In genomic region chr4:45403499-45403878, GRCm38 (mm10) we compare ENCODE assay signal across 1 mouse cellular context.
TF ChIP-seq lines count a peak whose summit lies in the region.

No protein-coding gene starts in this region.

TF ChIP-seq in MEL, 35 proteins besides CTCF, POLR2A, EP300 and RAD21 (continued from another document):
- no peak for TF ChIP-seq JUND (IDR thresholded peaks at IDR 0.05; ENCODE audit: low read depth, low read length)
